Mouse (Mus musculus): ENCODE measurements around the gene Secisbp2.
"Not testable (repeated sequence)": the region's sequence is repeated elsewhere in the genome, so short reads cannot be mapped to it uniquely, and the experiment has no call there.

GRCm38 (mm10) chr13:51635384-51635783, 16.1 kb upstream of the Secisbp2 start:
- not testable (repeated sequence) for TF ChIP-seq CTCF (IDR thresholded peaks at IDR 0.05; ENCODE audit: low read depth, low read length); POLR2A (IDR thresholded peaks at IDR 0.05; ENCODE audit: borderline replicate concordance, low read depth, low read length)
